ENCODE assay signal across 8 mouse cellular contexts in the genomic region with DNA sequence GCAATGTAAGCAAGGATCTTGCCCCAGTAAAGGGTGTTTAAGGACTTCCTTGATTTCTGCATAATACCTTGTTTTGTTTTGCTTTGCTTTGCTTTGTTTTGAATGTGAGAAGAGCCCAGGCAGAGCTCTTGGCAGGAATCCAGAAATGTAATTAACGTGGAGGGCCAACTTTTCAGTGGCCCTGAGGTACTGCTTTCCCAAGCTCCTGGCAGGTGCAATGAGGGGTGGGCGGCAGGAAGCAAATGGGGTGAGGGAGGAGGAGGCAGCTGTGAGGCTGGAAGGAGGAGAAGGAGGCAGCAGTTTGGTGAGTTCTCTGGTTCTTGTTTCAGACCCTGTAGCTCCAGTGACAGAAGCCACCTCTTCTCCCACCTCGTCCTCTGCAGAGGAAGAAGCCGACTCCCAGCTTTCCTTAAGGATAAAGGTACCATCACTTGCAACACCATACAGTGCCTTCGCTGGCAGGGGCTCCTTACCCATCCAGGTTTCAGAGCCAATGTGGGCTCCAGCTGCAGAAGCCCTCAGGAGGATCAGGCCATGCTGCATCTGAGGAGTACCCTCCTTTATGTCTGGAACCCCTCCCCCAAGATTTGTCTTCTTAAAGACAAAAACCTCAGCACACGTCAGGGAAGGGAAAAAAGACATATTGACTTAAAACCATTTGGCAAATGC. TPM values are rescaled to one million over a fixed set of nuclear protein-coding genes. Genes with fewer than 3 reads are reported as not detected.
DNase-seq lines count a peak whose midpoint lies in the region; ATAC-seq lines count a peak whose summit lies in the region.
"Had no signal": no experiment of that assay in that cellular context is flagged by ENCODE, and none has a peak within 500 bp of the region (broad histone marks: within the 10 kb centered on the region; RNA-seq: fewer than 3 reads in every experiment).

No protein-coding gene starts in this region.

- WGBS in lung, embryonic 16.5 days = 24% methylated on average over 6 of the region's 6 CpGs
- WGBS in forebrain, embryonic 12.5 days = 17% methylated on average over 6 of the region's 6 CpGs
- WGBS in limb, embryonic 10.5 days = 29% methylated on average over 6 of the region's 6 CpGs
- 12% methylated on average over 6 of the region's 6 CpGs for WGBS in stomach, embryonic 16.5 days

- H3K4me1 ChIP-seq in lung, embryonic 16.5 days (replicated peaks; ENCODE audit: control insufficient read depth, insufficient read depth, low read length) = peaks cover 19% of the 10 kb centered on the region
- H3K4me1 ChIP-seq in forebrain, embryonic 12.5 days = peaks cover 36% of the 10 kb centered on the region
- peaks cover 57% of the 10 kb centered on the region for H3K4me1 ChIP-seq in limb, embryonic 10.5 days
- peaks cover 26% of the 10 kb centered on the region for H3K4me1 ChIP-seq in stomach, embryonic 16.5 days (ENCODE audit: control insufficient read depth, insufficient read depth, low read length)

- H3K36me3 ChIP-seq in lung, embryonic 16.5 days (ENCODE audit: control insufficient read depth, insufficient read depth, low read length) = no peaks in the 10 kb centered on the region
- H3K36me3 ChIP-seq in forebrain, embryonic 12.5 days (replicated peaks) = no peaks in the 10 kb centered on the region
- H3K36me3 ChIP-seq in limb, embryonic 10.5 days = no peaks in the 10 kb centered on the region
- no peaks in the 10 kb centered on the region for H3K36me3 ChIP-seq in stomach, embryonic 16.5 days (ENCODE audit: control insufficient read depth, insufficient read depth, low read length)

- H3K9ac ChIP-seq in lung, embryonic 16.5 days (ENCODE audit: low read length) = no peak overlapping the region
- no peak overlapping the region for H3K9ac ChIP-seq in forebrain, embryonic 12.5 days
- H3K9ac ChIP-seq in stomach, embryonic 16.5 days (ENCODE audit: low read length) = peak overlapping the region; percentile 51

- H3K27me3 ChIP-seq in lung, embryonic 16.5 days (ENCODE audit: control insufficient read depth, insufficient read depth, low read depth, low read length) = no peaks in the 10 kb centered on the region
- peaks cover 30% of the 10 kb centered on the region for H3K27me3 ChIP-seq in forebrain, embryonic 12.5 days
- H3K27me3 ChIP-seq in limb, embryonic 10.5 days (ENCODE audit: low read depth, poor library complexity, severe bottlenecking) = no peaks in the 10 kb centered on the region
- no peaks in the 10 kb centered on the region for H3K27me3 ChIP-seq in stomach, embryonic 16.5 days (ENCODE audit: control insufficient read depth, insufficient read depth, low read length)

- ATAC-seq in lung, embryonic 16.5 days (ENCODE audit: low read depth) = peak; percentile 54; the same call in 1 of the 2 replicates
- peak; percentile 62; the same call in 1 of the 2 replicates for ATAC-seq in forebrain, embryonic 12.5 days (ENCODE audit: low FRiP score)
- ATAC-seq in stomach, embryonic 16.5 days (ENCODE audit: insufficient read depth, low FRiP score) = peak; percentile 39; the same call in 1 of the 2 replicates

- no peak for DNase-seq in lung, postnatal 4 days
- DNase-seq in limb, embryonic 10.5 days (ENCODE audit: low spot score) = peak; percentile 61
- no peak for DNase-seq in ovary, adult 18-20 months (ENCODE audit: low spot score)
- no peak for DNase-seq in frontal cortex, postnatal 14 days (ENCODE audit: low spot score in 2 of 2)
- DNase-seq: heart, postnatal 4 days had no signal

- no peak overlapping the region for H3K4me3 ChIP-seq in lung, embryonic 16.5 days (ENCODE audit: low read length)
- H3K4me3 ChIP-seq in forebrain, embryonic 12.5 days (replicated peaks) = no peak overlapping the region
- H3K4me3 ChIP-seq in limb, embryonic 10.5 days = peak overlapping the region; percentile 0; the same call in 1 of the 2 replicates
- no peak overlapping the region for H3K4me3 ChIP-seq in stomach, embryonic 16.5 days (replicated peaks; ENCODE audit: low read length)

- peak overlapping the region; percentile 60 for H3K27ac ChIP-seq in lung, embryonic 16.5 days (ENCODE audit: low read length)
- H3K27ac ChIP-seq in forebrain, embryonic 12.5 days = peak overlapping the region; percentile 77
- H3K27ac ChIP-seq in limb, embryonic 10.5 days = peak overlapping the region; percentile 53
- H3K27ac ChIP-seq in stomach, embryonic 16.5 days (ENCODE audit: low read length) = peak overlapping the region; percentile 85

- no peak overlapping the region for H3K4me2 ChIP-seq in lung, embryonic 16.5 days (ENCODE audit: low read depth, low read length)
- H3K4me2 ChIP-seq in forebrain, embryonic 12.5 days = peak overlapping the region; percentile 19; the same call in 1 of the 2 replicates
- peak overlapping the region; percentile 14; the same call in 1 of the 2 replicates for H3K4me2 ChIP-seq in stomach, embryonic 16.5 days (ENCODE audit: low read depth, low read length)

- no peaks in the 10 kb centered on the region for H3K9me3 ChIP-seq in lung, embryonic 16.5 days (ENCODE audit: control insufficient read depth, low read length)
- H3K9me3 ChIP-seq in forebrain, embryonic 12.5 days = no peaks in the 10 kb centered on the region
- no peaks in the 10 kb centered on the region for H3K9me3 ChIP-seq in limb, embryonic 10.5 days (replicated peaks)
- no peaks in the 10 kb centered on the region for H3K9me3 ChIP-seq in stomach, embryonic 16.5 days (replicated peaks; ENCODE audit: control insufficient read depth, low read length)

RNA-seq across cellular contexts. Expression of a gene that starts 36.2 kb away (rescaled TPM):
- 113 and 115 TPM in 2 replicates for polyA plus RNA-seq in lung, embryonic 16.5 days (2015; fragmentation: Nextera tagmentation; extraction: Ambion mirVana)
- 51.9 and 54.6 TPM in 2 replicates for polyA plus RNA-seq in forebrain, embryonic 12.5 days (2016; fragmentation: Nextera tagmentation; extraction: Ambion mirVana)
- 49.6 and 64.3 TPM in 2 replicates for polyA plus RNA-seq in limb, embryonic 10.5 days (2016; fragmentation: Nextera tagmentation; extraction: Ambion mirVana)
- 132 and 141 TPM in 2 replicates for polyA plus RNA-seq in stomach, embryonic 16.5 days (2015; fragmentation: Nextera tagmentation; extraction: Ambion mirVana)
